Mouse (Mus musculus): ENCODE data around the gene Tmem59l. TPM values are rescaled to one million over a fixed set of nuclear protein-coding genes. Genes with fewer than 3 reads are reported as not detected.

Gene Tmem59l
- total RNA-seq, 2 experiments from 2014 or later, result 174 to 175 TPM

Other genes starting within 250 kb of the Tmem59l start
- 10 to 100 TPM; 45.7 to 47.0 TPM for gene Homer3, start 204.5 kb downstream of the Tmem59l start, total RNA-seq (2021)
- 10 to 100 TPM; 49.0 to 53.0 TPM for gene Ddx49, start 184.9 kb downstream of the Tmem59l start, total RNA-seq (2021)
- 100 to 1,000 TPM; 122 to 145 TPM for gene Cope, start 184.8 kb downstream of the Tmem59l start, total RNA-seq (2021)
- gene Cers1, start 171.6 kb downstream of the Tmem59l start, total RNA-seq (2021), result 10 to 100 TPM; 94.6 to 99.0 TPM
- 10 to 100 TPM; 13.2 to 23.5 TPM for gene Gdf1, start 157.5 kb downstream of the Tmem59l start, total RNA-seq (2021)
- 10 to 100 TPM; 50.8 to 51.0 TPM for gene Upf1, start 134.1 kb downstream of the Tmem59l start, total RNA-seq (2021)
- gene Comp, start 113.8 kb downstream of the Tmem59l start, total RNA-seq (2021), result under 1 TPM in 1 of 2 experiments, not detected in 1; 0.31 TPM
- gene Crtc1, start 47.8 kb downstream of the Tmem59l start, total RNA-seq (2021), result 100 to 1,000 TPM; 103 to 114 TPM
- gene Klhl26, start 10.4 kb downstream of the Tmem59l start, total RNA-seq (2021), result 10 to 100 TPM; 35.6 to 38.4 TPM
- 10 to 100 TPM; 21.3 to 22.0 TPM for gene Crlf1, start 5.8 kb upstream of the Tmem59l start, total RNA-seq (2021)
- 100 to 1,000 TPM in 1 of 2 experiments, 10 to 100 TPM in 1; 97.8 to 106 TPM for gene Rex1bd, start 19.4 kb upstream of the Tmem59l start, total RNA-seq (2021)
- gene Uba52, start 23.4 kb upstream of the Tmem59l start, total RNA-seq (2021), result 1,000 to 10,000 TPM in 1 of 2 experiments, 100 to 1,000 TPM in 1; 916 to 1,148 TPM
- 100 to 1,000 TPM; 337 to 361 TPM for gene Fkbp8, start 40.4 kb upstream of the Tmem59l start, total RNA-seq (2021)
- 10 to 100 TPM; 33.1 to 35.3 TPM for gene Kxd1, start 40.6 kb upstream of the Tmem59l start, total RNA-seq (2021)
- 10 to 100 TPM; 15.8 to 16.4 TPM for gene Ell, start 52.1 kb upstream of the Tmem59l start, total RNA-seq (2021)
- gene Isyna1, start 107.0 kb upstream of the Tmem59l start, total RNA-seq (2021), result 10 to 100 TPM; 56.5 to 57.8 TPM
- gene Ssbp4, start 121.5 kb upstream of the Tmem59l start, total RNA-seq (2021), result 100 to 1,000 TPM; 225 to 240 TPM
- 1 to 10 TPM in 1 of 2 experiments, under 1 TPM in 1; 0.96 to 2.3 TPM for gene Lrrc25, start 128.8 kb upstream of the Tmem59l start, total RNA-seq (2021)
- gene Gdf15, start 145.1 kb upstream of the Tmem59l start, total RNA-seq (2021), result not detected
- gene Pgpep1, start 173.0 kb upstream of the Tmem59l start, total RNA-seq (2021), result 10 to 100 TPM; 25.8 to 31.9 TPM
- gene Lsm4, start 185.9 kb upstream of the Tmem59l start, total RNA-seq (2021), result 10 to 100 TPM; 72.3 to 76.5 TPM
- gene Jund, start 211.6 kb upstream of the Tmem59l start, total RNA-seq (2021), result 100 to 1,000 TPM; 166 to 187 TPM
- under 1 TPM in 1 of 2 experiments, not detected in 1; 0.07 TPM for gene Iqcn, start 216.1 kb upstream of the Tmem59l start, total RNA-seq (2021)
- not detected for gene Gm3336, start 231.2 kb upstream of the Tmem59l start, total RNA-seq (2021)
- under 1 TPM; 0.51 to 0.64 TPM for gene Pde4c, start 236.4 kb upstream of the Tmem59l start, total RNA-seq (2021)

Data from layer of hippocampus, postnatal 10 days (tissue).